Mouse (Mus musculus): ENCODE results near the gene Actl10. TPM values are rescaled to one million over a fixed set of nuclear protein-coding genes. Genes with fewer than 3 reads are reported as not detected.

Gene Actl10
- polyA plus RNA-seq, 1 experiment from 2014 or later: 0.20 TPM

- Histone ChIP-seq H3K9ac (replicated peaks; ENCODE audit: low read length) (no peak overlapping the region), H3K27me3 (ENCODE audit: insufficient read depth, low read length) (no peaks in the 10 kb centered on the region), H3K4me3 (ENCODE audit: low read length) (no peak overlapping the region), H3K4me2 (replicated peaks; ENCODE audit: low read depth, low read length) (no peak overlapping the region), H3K9me3 (ENCODE audit: low read length) (no peaks in the 10 kb centered on the region), H3K4me1 (ENCODE audit: insufficient read depth, low read length) (peaks cover 33% of the 10 kb centered on the region), H3K36me3 (ENCODE audit: insufficient read depth, low read length) (peaks cover 26% of the 10 kb centered on the region), H3K27ac (ENCODE audit: low read length) (no peak overlapping the region; the same call in 1 of the 2 replicates)
- 59% methylated on average over 3 of the region's 3 CpGs for WGBS
- no peak for ATAC-seq (ENCODE audit: low FRiP score, low TSS enrichment)
Observed at GRCm38 (mm10) chr2:154565562-154565961, 14.0 kb downstream of the Actl10 start.

- Histone ChIP-seq H3K36me3 (ENCODE audit: insufficient read depth, low read length) (peaks cover 19% of the 10 kb centered on the region), H3K27me3 (ENCODE audit: insufficient read depth, low read length) (no peaks in the 10 kb centered on the region), H3K4me3 (ENCODE audit: low read length) (no peak overlapping the region), H3K27ac (ENCODE audit: low read length) (no peak overlapping the region), H3K4me1 (ENCODE audit: insufficient read depth, low read length) (peaks cover 39% of the 10 kb centered on the region), H3K9ac (replicated peaks; ENCODE audit: low read length) (0 out of 2 replicates have a peak overlapping the region, but pooled peaks have one; percentile 24), H3K4me2 (replicated peaks; ENCODE audit: low read depth, low read length) (no peak overlapping the region), H3K9me3 (ENCODE audit: low read length) (no peaks in the 10 kb centered on the region)
- no peak for ATAC-seq (ENCODE audit: low FRiP score, low TSS enrichment)
- 28% methylated on average over 8 of the region's 8 CpGs for WGBS
Observed at GRCm38 (mm10) chr2:154566641-154567040, 15.1 kb downstream of the Actl10 start.

- no peaks in the 10 kb centered on the region for H3K9me3 ChIP-seq (ENCODE audit: low read length)
- no peaks in the 10 kb centered on the region for H3K27me3 ChIP-seq (ENCODE audit: insufficient read depth, low read length)
- 63% methylated on average over 2 of the region's 2 CpGs for WGBS
- no peak for ATAC-seq (ENCODE audit: low FRiP score, low TSS enrichment)
- H3K36me3 ChIP-seq (ENCODE audit: insufficient read depth, low read length): peaks cover 10% of the 10 kb centered on the region
- peak overlapping the region; percentile 69 for H3K4me2 ChIP-seq (replicated peaks; ENCODE audit: low read depth, low read length)
- H3K27ac ChIP-seq (ENCODE audit: low read length): peak overlapping the region; percentile 81
- peak overlapping the region; percentile 72 for H3K4me3 ChIP-seq (ENCODE audit: low read length)
- peak overlapping the region; percentile 72 for H3K9ac ChIP-seq (replicated peaks; ENCODE audit: low read length)
- H3K4me1 ChIP-seq (ENCODE audit: insufficient read depth, low read length): peaks cover 39% of the 10 kb centered on the region
Observed at GRCm38 (mm10) chr2:154567766-154568165, 16.2 kb downstream of the Actl10 start.

- peak overlapping the region; percentile 72 for H3K9ac ChIP-seq (replicated peaks; ENCODE audit: low read length)
- peaks cover 8% of the 10 kb centered on the region; the same call in 1 of the 2 replicates for H3K36me3 ChIP-seq (ENCODE audit: insufficient read depth, low read length)
- H3K27ac ChIP-seq (ENCODE audit: low read length): peak overlapping the region; percentile 81
- no peaks in the 10 kb centered on the region for H3K9me3 ChIP-seq (ENCODE audit: low read length)
- H3K4me3 ChIP-seq (ENCODE audit: low read length): peak overlapping the region; percentile 72
- 13% methylated on average over 10 of the region's 10 CpGs for WGBS
- peaks cover 39% of the 10 kb centered on the region for H3K4me1 ChIP-seq (ENCODE audit: insufficient read depth, low read length)
- H3K4me2 ChIP-seq (replicated peaks; ENCODE audit: low read depth, low read length): peak overlapping the region; percentile 69
- ATAC-seq (ENCODE audit: low FRiP score, low TSS enrichment): peak; percentile 7; the same call in 1 of the 2 replicates
- no peaks in the 10 kb centered on the region for H3K27me3 ChIP-seq (ENCODE audit: insufficient read depth, low read length)
Observed at GRCm38 (mm10) chr2:154568329-154569070, 16.9 kb downstream of the Actl10 start.

GRCm38 (mm10) chr2:154569071-154569748 lies 17.6 kb downstream of the Actl10 start:
- peak; percentile 85 for ATAC-seq (ENCODE audit: low FRiP score, low TSS enrichment)
- no peaks in the 10 kb centered on the region for H3K9me3 ChIP-seq (ENCODE audit: low read length)
- peak overlapping the region; percentile 69 for H3K4me2 ChIP-seq (replicated peaks; ENCODE audit: low read depth, low read length)
- H3K27ac ChIP-seq (ENCODE audit: low read length): peak overlapping the region; percentile 81
- WGBS: under 1% methylated on average over 56 of the region's 70 CpGs
- peak overlapping the region; percentile 72 for H3K9ac ChIP-seq (replicated peaks; ENCODE audit: low read length)
- peaks cover under 1% of the 10 kb centered on the region; the same call in 1 of the 2 replicates for H3K36me3 ChIP-seq (ENCODE audit: insufficient read depth, low read length)
- H3K27me3 ChIP-seq (ENCODE audit: insufficient read depth, low read length): no peaks in the 10 kb centered on the region
- peaks cover 39% of the 10 kb centered on the region for H3K4me1 ChIP-seq (ENCODE audit: insufficient read depth, low read length)
- peak overlapping the region; percentile 72 for H3K4me3 ChIP-seq (ENCODE audit: low read length)

GRCm38 (mm10) chr2:154569836-154570286 lies 18.3 kb downstream of the Actl10 start, which contains the start of gene E2f1:
Gene E2f1, minus strand, starts transcription at chr2:154569892.
- Histone ChIP-seq H3K27me3 (ENCODE audit: insufficient read depth, low read length) (no peaks in the 10 kb centered on the region), H3K27ac (ENCODE audit: low read length) (peak within 1 kb of the TSS; percentile 81), H3K4me3 (ENCODE audit: low read length) (peak within 1 kb of the TSS; percentile 72), H3K9me3 (ENCODE audit: low read length) (no peaks in the 10 kb centered on the region), H3K36me3 (ENCODE audit: insufficient read depth, low read length) (no peaks in the 10 kb centered on the region), H3K4me1 (ENCODE audit: insufficient read depth, low read length) (peaks cover 39% of the 10 kb centered on the region), H3K9ac (replicated peaks; ENCODE audit: low read length) (peak within 1 kb of the TSS; percentile 72), H3K4me2 (replicated peaks; ENCODE audit: low read depth, low read length) (peak within 1 kb of the TSS; percentile 69)
- ATAC-seq (ENCODE audit: low FRiP score, low TSS enrichment): peak; percentile 98
- WGBS: under 1% methylated on average over 27 of the region's 44 CpGs

GRCm38 (mm10) chr2:154570666-154571065 lies 19.1 kb downstream of the Actl10 start:
- H3K36me3 ChIP-seq (ENCODE audit: insufficient read depth, low read length): no peaks in the 10 kb centered on the region
- H3K27ac ChIP-seq (ENCODE audit: low read length): peak overlapping the region; percentile 78; the same call in 1 of the 2 replicates
- H3K4me2 ChIP-seq (replicated peaks; ENCODE audit: low read depth, low read length): peak overlapping the region; percentile 69
- no peaks in the 10 kb centered on the region for H3K9me3 ChIP-seq (ENCODE audit: low read length)
- WGBS: 69% methylated on average over 4 of the region's 4 CpGs
- H3K4me1 ChIP-seq (ENCODE audit: insufficient read depth, low read length): peaks cover 39% of the 10 kb centered on the region
- H3K9ac ChIP-seq (replicated peaks; ENCODE audit: low read length): no peak overlapping the region
- H3K4me3 ChIP-seq (ENCODE audit: low read length): peak overlapping the region; percentile 72; the same call in 1 of the 2 replicates
- H3K27me3 ChIP-seq (ENCODE audit: insufficient read depth, low read length): no peaks in the 10 kb centered on the region
- ATAC-seq (ENCODE audit: low FRiP score, low TSS enrichment): no peak

- no peak for ATAC-seq (ENCODE audit: low FRiP score, low TSS enrichment)
- Histone ChIP-seq H3K9ac (replicated peaks; ENCODE audit: low read length) (no peak overlapping the region; the same call in 1 of the 2 replicates), H3K4me3 (ENCODE audit: low read length) (no peak overlapping the region), H3K27ac (ENCODE audit: low read length) (no peak overlapping the region), H3K27me3 (ENCODE audit: insufficient read depth, low read length) (no peaks in the 10 kb centered on the region), H3K9me3 (ENCODE audit: low read length) (no peaks in the 10 kb centered on the region), H3K36me3 (ENCODE audit: insufficient read depth, low read length) (no peaks in the 10 kb centered on the region), H3K4me2 (replicated peaks; ENCODE audit: low read depth, low read length) (no peak overlapping the region), H3K4me1 (ENCODE audit: insufficient read depth, low read length) (peaks cover 37% of the 10 kb centered on the region)
- WGBS: 82% methylated on average over 4 of the region's 4 CpGs
Observed at GRCm38 (mm10) chr2:154571266-154571665, 19.7 kb downstream of the Actl10 start.

GRCm38 (mm10) chr2:154571976-154572375 lies 20.4 kb downstream of the Actl10 start:
- Histone ChIP-seq H3K36me3 (ENCODE audit: insufficient read depth, low read length) (no peaks in the 10 kb centered on the region), H3K9ac (replicated peaks; ENCODE audit: low read length) (no peak overlapping the region), H3K4me2 (replicated peaks; ENCODE audit: low read depth, low read length) (no peak overlapping the region), H3K27me3 (ENCODE audit: insufficient read depth, low read length) (no peaks in the 10 kb centered on the region), H3K4me1 (ENCODE audit: insufficient read depth, low read length) (peaks cover 33% of the 10 kb centered on the region), H3K4me3 (ENCODE audit: low read length) (no peak overlapping the region), H3K9me3 (ENCODE audit: low read length) (no peaks in the 10 kb centered on the region), H3K27ac (ENCODE audit: low read length) (no peak overlapping the region)
- no peak for ATAC-seq (ENCODE audit: low FRiP score, low TSS enrichment)
- 76% methylated on average over 8 of the region's 8 CpGs for WGBS

Measured in kidney, embryonic 16.5 days (tissue).